Mouse (Mus musculus): ENCODE measurements around the gene Pank4. TPM values are rescaled to one million over a fixed set of nuclear protein-coding genes. Genes with fewer than 3 reads are reported as not detected.
A peak's percentile ranks its signal among the peaks of the same experiment; 100 is the strongest.

Gene Pank4
- polyA plus RNA-seq (2012; rRNA removed), result 39.8 and 45.9 TPM in 2 replicates

- DNase-seq (ENCODE audit: low spot score), result peak; percentile 81
These were observed at the start of gene Pank4 for GRCm38 (mm10) chr4:154963901-154964580. Gene Pank4, plus strand, starts transcription at chr4:154964123.

- no peak for DNase-seq (ENCODE audit: low spot score)
These were observed 49.7 kb upstream of the Pank4 start for GRCm38 (mm10) chr4:154914252-154914651.

GRCm38 (mm10) chr4:154914707-154915106 is 49.2 kb upstream of the Pank4 start:
- no peak for DNase-seq (ENCODE audit: low spot score)

GRCm38 (mm10) chr4:154915286-154915685 is 48.6 kb upstream of the Pank4 start:
- DNase-seq (ENCODE audit: low spot score), result no peak

- DNase-seq (ENCODE audit: low spot score), result no peak
These were observed 47.3 kb upstream of the Pank4 start for GRCm38 (mm10) chr4:154916662-154917061.

- DNase-seq (ENCODE audit: low spot score), result no peak
These were observed 41.6 kb upstream of the Pank4 start for GRCm38 (mm10) chr4:154922291-154922690.

- no peak for DNase-seq (ENCODE audit: low spot score)
These were observed 41.0 kb upstream of the Pank4 start for GRCm38 (mm10) chr4:154922931-154923330.

GRCm38 (mm10) chr4:154925413-154925812 is 38.5 kb upstream of the Pank4 start:
- no peak for DNase-seq (ENCODE audit: low spot score)

- no peak for DNase-seq (ENCODE audit: low spot score)
These were observed 36.7 kb upstream of the Pank4 start for GRCm38 (mm10) chr4:154926969-154927898.

- DNase-seq (ENCODE audit: low spot score), result no peak
These were observed 36.0 kb upstream of the Pank4 start for GRCm38 (mm10) chr4:154927899-154928337.

- DNase-seq (ENCODE audit: low spot score), result no peak
These were observed 35.4 kb upstream of the Pank4 start, which contains the start of gene Tnfrsf14 for GRCm38 (mm10) chr4:154928395-154929087. Gene Tnfrsf14, minus strand, starts transcription at chr4:154928563.

- DNase-seq (ENCODE audit: low spot score), result no peak
These were observed 34.7 kb upstream of the Pank4 start for GRCm38 (mm10) chr4:154929088-154929660.

GRCm38 (mm10) chr4:154933306-154933907 is 30.5 kb upstream of the Pank4 start:
- DNase-seq (ENCODE audit: low spot score), result no peak

- no peak for DNase-seq (ENCODE audit: low spot score)
These were observed 29.1 kb upstream of the Pank4 start for GRCm38 (mm10) chr4:154934800-154935199.

GRCm38 (mm10) chr4:154935788-154936187 is 28.1 kb upstream of the Pank4 start:
- no peak for DNase-seq (ENCODE audit: low spot score)

- no peak for DNase-seq (ENCODE audit: low spot score)
These were observed 27.2 kb upstream of the Pank4 start for GRCm38 (mm10) chr4:154936542-154937255.

GRCm38 (mm10) chr4:154937746-154938145 is 26.2 kb upstream of the Pank4 start:
- no peak for DNase-seq (ENCODE audit: low spot score)

GRCm38 (mm10) chr4:154940156-154940555 is 23.8 kb upstream of the Pank4 start:
- DNase-seq (ENCODE audit: low spot score), result no peak

GRCm38 (mm10) chr4:154941831-154942230 is 22.1 kb upstream of the Pank4 start:
- no peak for DNase-seq (ENCODE audit: low spot score)

- DNase-seq (ENCODE audit: low spot score), result no peak
These were observed 21.1 kb upstream of the Pank4 start for GRCm38 (mm10) chr4:154942632-154943322.

Measured in urinary bladder, adult 2 months (tissue).